Mouse (Mus musculus): ENCODE results near the gene B4galt5. TPM values are rescaled to one million over a fixed set of nuclear protein-coding genes. Genes with fewer than 3 reads are reported as not detected.

B4galt5 gene
- polyA plus RNA-seq, 1 experiment from 2014 or later, result 18.1 TPM

- no peak overlapping the region for H3K4me2 ChIP-seq (ENCODE audit: low read length)
- no peaks in the 10 kb centered on the region for H3K36me3 ChIP-seq (ENCODE audit: control insufficient read depth, insufficient read depth, low read length)
- no peaks in the 10 kb centered on the region for H3K9me3 ChIP-seq (replicated peaks; ENCODE audit: control insufficient read depth, low read length, poor library complexity, severe bottlenecking)
- no peak overlapping the region for H3K4me3 ChIP-seq (ENCODE audit: low read depth, low read length)
- WGBS, result 27% methylated on average over 4 of the region's 4 CpGs
- no peak overlapping the region for H3K9ac ChIP-seq (ENCODE audit: low read depth, low read length)
- no peak for ATAC-seq
- H3K4me1 ChIP-seq (ENCODE audit: control insufficient read depth, insufficient read depth, low read length), result no peaks in the 10 kb centered on the region
- no peak overlapping the region for H3K27ac ChIP-seq (ENCODE audit: low read length)
- no peaks in the 10 kb centered on the region for H3K27me3 ChIP-seq (ENCODE audit: control insufficient read depth, insufficient read depth, low read depth, low read length)
Observed at GRCm38 (mm10) chr2:167378972-167379371, 30.0 kb upstream of the B4galt5 start.

DNA sequence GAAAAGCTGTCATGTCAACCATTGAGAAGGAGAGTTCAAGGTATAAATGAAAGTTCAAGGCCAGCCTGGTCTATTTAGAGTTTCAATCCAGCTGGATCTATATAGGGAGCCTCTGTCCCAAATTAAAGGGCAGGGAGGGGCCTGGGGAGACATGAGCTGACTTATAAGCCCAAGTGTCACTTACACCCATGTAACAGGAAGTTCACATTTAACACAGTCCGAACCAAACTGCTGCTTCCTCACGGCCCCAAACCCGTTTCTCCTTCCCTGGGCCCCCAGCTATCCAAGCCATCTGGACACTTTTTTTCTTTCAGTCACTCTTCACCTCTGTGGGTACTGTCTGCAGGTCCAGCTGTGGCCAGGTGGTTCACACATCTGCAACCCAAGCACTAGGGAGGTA is 28.7 kb upstream of the B4galt5 start:
- no peaks in the 10 kb centered on the region for H3K4me1 ChIP-seq (ENCODE audit: control insufficient read depth, insufficient read depth, low read length)
- H3K27me3 ChIP-seq (ENCODE audit: control insufficient read depth, insufficient read depth, low read depth, low read length), result no peaks in the 10 kb centered on the region
- 91% methylated on average over 3 of the region's 3 CpGs for WGBS
- no peak overlapping the region for H3K4me2 ChIP-seq (ENCODE audit: low read length)
- no peak overlapping the region for H3K27ac ChIP-seq (ENCODE audit: low read length)
- H3K9me3 ChIP-seq (replicated peaks; ENCODE audit: control insufficient read depth, low read length, poor library complexity, severe bottlenecking), result no peaks in the 10 kb centered on the region
- no peak overlapping the region for H3K4me3 ChIP-seq (ENCODE audit: low read depth, low read length)
- no peak overlapping the region for H3K9ac ChIP-seq (ENCODE audit: low read depth, low read length)
- ATAC-seq, result no peak
- H3K36me3 ChIP-seq (ENCODE audit: control insufficient read depth, insufficient read depth, low read length), result no peaks in the 10 kb centered on the region

DNA sequence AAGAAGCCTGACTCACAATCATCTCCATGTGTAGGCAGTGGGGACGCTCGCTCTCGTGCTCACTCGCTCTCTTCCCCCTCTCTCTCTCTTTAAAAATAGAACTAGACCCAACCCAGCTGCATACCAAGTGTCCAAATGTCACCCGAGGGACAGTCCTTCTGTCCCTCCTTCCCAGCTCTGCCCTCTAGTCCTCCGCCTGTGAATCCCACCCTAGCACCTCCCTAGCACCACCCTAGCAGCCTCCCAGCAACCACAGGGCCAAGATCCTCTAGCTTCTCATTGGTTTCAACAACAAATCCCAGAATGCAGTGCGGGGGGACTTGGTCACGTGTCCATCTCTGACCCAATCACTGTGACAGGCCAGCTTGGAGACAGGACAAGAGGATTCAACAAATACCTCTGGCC is 27.2 kb upstream of the B4galt5 start:
- WGBS, result 82% methylated on average over 8 of the region's 8 CpGs
- ATAC-seq, result no peak
- Histone ChIP-seq H3K27ac (ENCODE audit: low read length) (no peak overlapping the region), H3K9me3 (replicated peaks; ENCODE audit: control insufficient read depth, low read length, poor library complexity, severe bottlenecking) (no peaks in the 10 kb centered on the region), H3K4me1 (ENCODE audit: control insufficient read depth, insufficient read depth, low read length) (no peaks in the 10 kb centered on the region), H3K4me3 (ENCODE audit: low read depth, low read length) (no peak overlapping the region), H3K4me2 (ENCODE audit: low read length) (no peak overlapping the region), H3K27me3 (ENCODE audit: control insufficient read depth, insufficient read depth, low read depth, low read length) (no peaks in the 10 kb centered on the region), H3K9ac (ENCODE audit: low read depth, low read length) (no peak overlapping the region), H3K36me3 (ENCODE audit: control insufficient read depth, insufficient read depth, low read length) (no peaks in the 10 kb centered on the region)

DNA sequence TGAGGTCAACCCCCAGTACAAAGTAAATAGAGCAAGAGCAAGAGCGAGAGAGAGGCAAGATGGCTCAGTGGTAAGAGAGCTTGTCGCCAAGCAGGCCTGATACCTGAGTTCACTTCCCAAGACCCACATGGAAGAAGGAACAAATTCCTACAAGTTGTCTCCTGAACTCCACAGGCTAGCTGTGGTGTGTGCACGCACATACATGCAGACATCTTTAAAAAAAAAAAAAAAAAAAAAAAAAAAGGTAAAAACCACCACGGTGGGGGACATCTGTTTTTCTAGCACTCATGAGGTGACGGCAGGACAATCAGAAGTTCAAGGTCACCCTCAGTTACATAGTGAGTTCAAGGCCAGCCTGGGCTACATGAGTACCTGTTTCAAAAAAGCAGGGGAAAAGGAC is 26.7 kb upstream of the B4galt5 start:
- Histone ChIP-seq H3K4me1 (ENCODE audit: control insufficient read depth, insufficient read depth, low read length) (no peaks in the 10 kb centered on the region), H3K36me3 (ENCODE audit: control insufficient read depth, insufficient read depth, low read length) (no peaks in the 10 kb centered on the region), H3K27me3 (ENCODE audit: control insufficient read depth, insufficient read depth, low read depth, low read length) (no peaks in the 10 kb centered on the region), H3K27ac (ENCODE audit: low read length) (no peak overlapping the region), H3K9me3 (replicated peaks; ENCODE audit: control insufficient read depth, low read length, poor library complexity, severe bottlenecking) (no peaks in the 10 kb centered on the region), H3K9ac (ENCODE audit: low read depth, low read length) (no peak overlapping the region), H3K4me2 (ENCODE audit: low read length) (no peak overlapping the region), H3K4me3 (ENCODE audit: low read depth, low read length) (no peak overlapping the region)
- WGBS, result 96% methylated on average over 5 of the region's 5 CpGs
- ATAC-seq, result no peak

- H3K4me1 ChIP-seq (ENCODE audit: control insufficient read depth, insufficient read depth, low read length), result no peaks in the 10 kb centered on the region
- H3K4me3 ChIP-seq (ENCODE audit: low read depth, low read length), result no peak overlapping the region
- WGBS, result 83% methylated on average over 9 of the region's 9 CpGs
- H3K4me2 ChIP-seq (ENCODE audit: low read length), result no peak overlapping the region
- no peak overlapping the region for H3K27ac ChIP-seq (ENCODE audit: low read length)
- H3K36me3 ChIP-seq (ENCODE audit: control insufficient read depth, insufficient read depth, low read length), result no peaks in the 10 kb centered on the region
- no peaks in the 10 kb centered on the region for H3K9me3 ChIP-seq (replicated peaks; ENCODE audit: control insufficient read depth, low read length, poor library complexity, severe bottlenecking)
- H3K27me3 ChIP-seq (ENCODE audit: control insufficient read depth, insufficient read depth, low read depth, low read length), result no peaks in the 10 kb centered on the region
- ATAC-seq, result no peak
- no peak overlapping the region for H3K9ac ChIP-seq (ENCODE audit: low read depth, low read length)
Observed at GRCm38 (mm10) chr2:167375135-167375534, 26.2 kb upstream of the B4galt5 start.

- no peak for ATAC-seq
- Histone ChIP-seq H3K4me1 (ENCODE audit: control insufficient read depth, insufficient read depth, low read length) (no peaks in the 10 kb centered on the region), H3K9ac (ENCODE audit: low read depth, low read length) (no peak overlapping the region), H3K4me3 (ENCODE audit: low read depth, low read length) (no peak overlapping the region), H3K9me3 (replicated peaks; ENCODE audit: control insufficient read depth, low read length, poor library complexity, severe bottlenecking) (no peaks in the 10 kb centered on the region), H3K27ac (ENCODE audit: low read length) (no peak overlapping the region), H3K36me3 (ENCODE audit: control insufficient read depth, insufficient read depth, low read length) (no peaks in the 10 kb centered on the region), H3K4me2 (ENCODE audit: low read length) (no peak overlapping the region), H3K27me3 (ENCODE audit: control insufficient read depth, insufficient read depth, low read depth, low read length) (no peaks in the 10 kb centered on the region)
- 93% methylated on average over 12 of the region's 12 CpGs for WGBS
Observed at GRCm38 (mm10) chr2:167374191-167374805, 25.3 kb upstream of the B4galt5 start.

GRCm38 (mm10) chr2:167373266-167373665 is 24.3 kb upstream of the B4galt5 start:
- no peak overlapping the region for H3K9ac ChIP-seq (ENCODE audit: low read depth, low read length)
- no peak overlapping the region for H3K4me3 ChIP-seq (ENCODE audit: low read depth, low read length)
- H3K4me1 ChIP-seq (ENCODE audit: control insufficient read depth, insufficient read depth, low read length), result no peaks in the 10 kb centered on the region
- no peak overlapping the region for H3K27ac ChIP-seq (ENCODE audit: low read length)
- H3K36me3 ChIP-seq (ENCODE audit: control insufficient read depth, insufficient read depth, low read length), result no peaks in the 10 kb centered on the region
- H3K27me3 ChIP-seq (ENCODE audit: control insufficient read depth, insufficient read depth, low read depth, low read length), result no peaks in the 10 kb centered on the region
- no peak for ATAC-seq
- no peak overlapping the region for H3K4me2 ChIP-seq (ENCODE audit: low read length)
- H3K9me3 ChIP-seq (replicated peaks; ENCODE audit: control insufficient read depth, low read length, poor library complexity, severe bottlenecking), result no peaks in the 10 kb centered on the region
- 79% methylated on average over 5 of the region's 5 CpGs for whole genome bisulfite sequencing

- H3K4me1 ChIP-seq (ENCODE audit: control insufficient read depth, insufficient read depth, low read length), result no peaks in the 10 kb centered on the region
- no peak overlapping the region for H3K4me3 ChIP-seq (ENCODE audit: low read depth, low read length)
- H3K4me2 ChIP-seq (ENCODE audit: low read length), result no peak overlapping the region
- H3K9ac ChIP-seq (ENCODE audit: low read depth, low read length), result no peak overlapping the region
- H3K27me3 ChIP-seq (ENCODE audit: control insufficient read depth, insufficient read depth, low read depth, low read length), result no peaks in the 10 kb centered on the region
- no peak for ATAC-seq
- H3K9me3 ChIP-seq (replicated peaks; ENCODE audit: control insufficient read depth, low read length, poor library complexity, severe bottlenecking), result no peaks in the 10 kb centered on the region
- H3K27ac ChIP-seq (ENCODE audit: low read length), result no peak overlapping the region
- no peaks in the 10 kb centered on the region for H3K36me3 ChIP-seq (ENCODE audit: control insufficient read depth, insufficient read depth, low read length)
- 92% methylated on average over 2 of the region's 2 CpGs for WGBS
Observed at GRCm38 (mm10) chr2:167371506-167371905, 22.5 kb upstream of the B4galt5 start.

DNA sequence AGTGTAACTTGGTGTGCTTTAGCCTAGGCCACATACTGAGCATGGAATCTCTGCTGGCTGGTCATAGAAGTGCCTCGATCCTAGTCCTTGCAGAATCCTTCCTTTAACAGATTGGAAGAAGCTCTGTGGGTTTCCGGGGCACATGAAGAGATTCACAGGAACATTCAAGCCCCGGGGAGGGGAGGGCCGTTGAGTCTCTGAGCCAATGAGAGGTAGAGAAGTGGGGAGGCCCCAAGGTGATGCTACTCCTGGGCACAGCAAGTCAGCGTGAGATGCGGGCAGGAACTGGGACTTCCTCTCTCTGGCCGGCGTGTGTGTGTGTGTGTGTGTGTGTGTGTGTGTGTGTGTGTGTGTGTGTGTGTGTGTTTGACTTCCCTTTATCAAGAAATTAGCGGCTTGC is 19.3 kb upstream of the B4galt5 start:
- Histone ChIP-seq H3K9ac (ENCODE audit: low read depth, low read length) (no peak overlapping the region), H3K4me2 (ENCODE audit: low read length) (no peak overlapping the region), H3K27ac (ENCODE audit: low read length) (no peak overlapping the region), H3K9me3 (replicated peaks; ENCODE audit: control insufficient read depth, low read length, poor library complexity, severe bottlenecking) (no peaks in the 10 kb centered on the region), H3K4me1 (ENCODE audit: control insufficient read depth, insufficient read depth, low read length) (no peaks in the 10 kb centered on the region), H3K4me3 (ENCODE audit: low read depth, low read length) (no peak overlapping the region), H3K36me3 (ENCODE audit: control insufficient read depth, insufficient read depth, low read length) (no peaks in the 10 kb centered on the region), H3K27me3 (ENCODE audit: control insufficient read depth, insufficient read depth, low read depth, low read length) (no peaks in the 10 kb centered on the region)
- ATAC-seq, result no peak
- WGBS, result 80% methylated on average over 9 of the region's 9 CpGs
